Mouse (Mus musculus): ENCODE results near the gene Pard3.

Pard3 gene

DNA sequence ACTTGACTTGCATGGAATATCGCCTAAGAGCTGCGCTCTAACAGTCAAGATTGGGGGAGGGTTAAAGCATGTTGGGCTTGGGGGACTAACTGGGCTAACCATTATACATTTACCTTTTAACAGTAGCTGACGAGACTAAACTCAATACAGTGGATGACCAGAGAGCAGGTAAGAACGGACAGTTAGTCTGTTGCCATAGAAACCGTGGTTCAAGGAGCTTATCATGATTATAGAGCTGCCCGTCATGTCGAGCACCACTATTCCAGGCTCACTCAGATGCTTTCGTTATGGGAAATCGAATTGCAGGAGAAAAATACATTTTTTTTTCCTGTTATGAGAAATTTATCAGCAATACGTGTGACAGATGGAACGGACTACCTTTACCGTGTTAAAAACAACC, 346.9 kb downstream of the Pard3 start:
- no peak for DNase-seq (ENCODE audit: extremely low read depth, insufficient read length, low spot score)

DNA sequence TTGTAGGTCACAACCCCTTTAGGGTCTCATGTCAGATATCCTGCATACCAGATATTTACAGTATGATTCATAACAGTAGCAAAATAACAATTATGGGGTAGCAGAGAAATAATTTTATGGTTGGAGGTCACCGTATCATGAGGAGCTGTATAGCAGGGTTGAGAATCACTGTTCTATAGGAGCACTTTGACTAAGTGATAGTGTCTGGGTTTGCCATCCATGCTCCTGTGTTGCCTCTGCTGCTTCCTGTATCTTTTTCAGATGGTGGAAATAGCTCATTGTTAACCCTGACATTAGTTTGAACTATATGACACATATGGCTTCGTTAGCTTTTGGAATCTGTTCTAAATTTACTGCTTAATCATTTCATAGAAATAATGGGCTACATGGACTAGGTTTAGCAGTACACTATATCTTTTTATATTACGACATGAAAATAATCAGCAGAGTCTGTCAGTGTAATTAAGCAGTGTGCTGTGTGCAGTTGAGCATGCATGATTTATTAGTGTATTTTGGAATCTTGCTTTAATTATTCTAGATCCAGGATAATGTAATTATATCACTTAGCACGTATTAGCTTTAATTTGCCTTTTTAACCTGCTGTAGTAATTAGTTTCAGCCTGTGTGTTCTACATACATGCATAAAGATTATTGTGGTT, 347.6 kb downstream of the Pard3 start:
- DNase-seq (ENCODE audit: extremely low read depth, insufficient read length, low spot score): no peak

DNA sequence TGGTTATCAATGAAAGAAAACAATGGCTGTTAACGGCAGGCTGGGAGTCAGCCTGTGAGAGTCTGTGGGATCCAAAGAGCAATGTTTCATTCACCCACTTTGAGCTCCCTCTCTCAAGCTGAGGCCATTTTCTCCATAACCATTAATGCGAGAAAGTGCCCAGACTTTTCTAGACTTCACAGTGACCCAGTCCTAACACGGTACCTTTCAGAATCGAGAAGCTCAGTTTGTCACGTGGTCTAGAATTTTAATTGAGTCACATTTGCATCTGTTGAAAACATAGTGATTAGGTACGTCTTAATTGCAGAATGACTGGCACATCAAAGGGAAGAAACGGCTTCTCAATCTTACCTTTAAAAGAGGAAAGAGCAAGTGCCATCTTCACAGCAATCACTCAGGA, 359.3 kb downstream of the Pard3 start:
- no peak for DNase-seq (ENCODE audit: extremely low read depth, insufficient read length, low spot score)

DNA sequence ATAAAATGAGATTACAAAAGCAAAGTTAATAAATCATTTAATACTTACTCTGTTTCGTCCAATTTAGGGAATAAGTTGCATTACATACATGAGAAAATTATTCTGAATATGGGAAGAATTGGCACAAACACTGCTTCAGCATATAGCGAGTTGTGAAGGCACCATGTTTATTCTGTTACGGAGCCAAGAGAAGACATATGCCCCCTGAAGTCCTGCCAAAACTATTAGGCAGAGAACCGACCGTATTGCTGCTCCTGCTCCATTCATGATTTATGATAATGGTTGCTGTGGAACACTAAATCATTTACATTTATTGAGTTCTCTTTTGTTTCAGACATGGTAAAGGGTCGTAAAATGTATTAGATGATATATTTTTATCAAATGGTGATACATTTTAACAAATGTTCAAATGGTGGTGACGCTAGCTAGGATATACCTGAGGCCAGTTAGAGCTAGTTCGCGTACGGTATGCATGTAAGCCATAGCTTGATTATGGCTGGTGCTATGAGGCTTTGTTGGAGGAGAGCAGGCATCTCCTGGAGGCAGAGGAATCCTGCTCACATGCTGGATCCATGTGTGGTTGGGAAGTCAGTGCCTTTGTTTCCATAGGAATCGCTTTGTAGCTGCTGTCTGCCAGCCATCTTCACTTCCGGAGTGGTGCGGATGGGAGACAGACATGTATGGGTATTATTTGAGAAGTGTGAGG, 360.7 kb downstream of the Pard3 start:
- no peak for DNase-seq (ENCODE audit: extremely low read depth, insufficient read length, low spot score)

DNA sequence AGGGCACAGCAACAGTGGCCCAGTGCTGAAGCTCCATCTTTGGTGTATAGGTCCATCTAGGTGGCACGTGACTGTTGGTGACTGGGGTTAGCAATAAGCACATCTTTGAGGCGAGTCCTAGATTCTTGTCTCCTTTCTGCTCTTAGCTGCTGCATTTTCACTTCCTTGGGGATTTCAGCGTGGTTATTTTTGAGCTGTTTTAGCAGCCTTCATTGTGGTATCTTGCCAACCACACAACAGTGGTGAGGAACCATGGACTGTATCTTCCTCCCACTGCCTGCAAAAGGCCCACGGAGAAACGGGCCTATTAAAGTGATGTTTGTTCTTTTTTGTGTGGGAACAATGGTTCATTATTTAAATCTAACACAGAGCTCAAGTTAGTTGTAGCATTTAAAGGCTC, 363.2 kb downstream of the Pard3 start:
- DNase-seq (ENCODE audit: extremely low read depth, insufficient read length, low spot score): no peak

DNA sequence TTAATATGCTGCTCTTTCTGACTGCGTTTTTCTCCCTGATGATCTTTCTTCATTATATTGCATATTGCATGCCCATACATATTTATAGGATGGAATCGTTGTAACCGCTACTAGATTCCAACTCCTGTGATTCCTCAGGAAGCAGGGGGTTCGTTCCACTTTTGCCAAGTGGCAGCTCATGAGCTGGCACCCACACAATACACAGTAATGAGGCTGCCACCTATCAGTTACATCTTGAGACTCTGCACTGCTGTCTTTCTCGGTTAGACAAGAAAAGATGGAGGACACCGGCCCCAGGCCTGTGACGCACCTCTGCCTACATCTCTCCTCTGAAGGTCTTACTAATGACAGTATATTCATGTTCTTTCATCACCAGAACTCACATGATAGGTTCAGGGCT, 364.3 kb downstream of the Pard3 start:
- DNase-seq (ENCODE audit: extremely low read depth, insufficient read length, low spot score): no peak

DNA sequence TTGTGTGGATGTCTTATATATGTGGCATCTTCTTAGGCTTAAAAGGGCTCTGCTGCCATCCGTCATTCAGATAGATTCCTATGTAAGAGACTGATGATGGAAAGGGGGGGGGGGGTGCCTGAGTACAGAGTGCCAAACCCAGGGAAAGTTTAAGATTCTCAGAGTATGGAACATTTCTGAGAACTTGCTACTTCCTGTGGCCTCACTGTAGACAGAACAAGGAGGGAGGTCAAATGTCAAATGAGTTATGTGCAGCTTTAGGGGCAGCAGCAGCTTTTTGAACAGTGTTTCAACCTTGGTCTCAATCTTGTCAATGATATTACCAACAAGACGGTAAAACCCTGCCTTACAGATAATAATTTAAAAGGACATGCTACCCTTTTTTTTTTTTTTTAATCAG, 367.5 kb downstream of the Pard3 start:
- DNase-seq (ENCODE audit: extremely low read depth, insufficient read length, low spot score): no peak

DNA sequence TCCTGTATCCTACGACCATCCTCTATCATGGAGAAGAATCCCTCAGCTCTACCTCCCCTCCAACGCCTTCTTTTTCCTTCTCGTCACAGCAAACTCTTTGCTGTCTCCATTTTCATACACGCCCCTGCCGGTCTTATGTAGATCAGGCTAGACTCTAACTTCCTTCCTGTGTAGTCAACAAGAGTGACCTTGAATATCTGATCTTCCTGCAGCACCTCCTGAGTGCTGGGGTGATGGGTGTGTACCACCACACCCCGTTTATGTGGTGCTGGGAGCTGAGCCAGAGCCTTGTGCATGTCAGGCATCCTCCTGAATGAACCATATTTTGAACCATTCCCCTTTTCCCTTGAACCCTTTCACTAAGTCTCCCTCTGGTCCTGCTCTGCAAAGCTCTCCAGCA, 372.3 kb downstream of the Pard3 start:
- no peak for DNase-seq (ENCODE audit: extremely low read depth, insufficient read length, low spot score)

DNA sequence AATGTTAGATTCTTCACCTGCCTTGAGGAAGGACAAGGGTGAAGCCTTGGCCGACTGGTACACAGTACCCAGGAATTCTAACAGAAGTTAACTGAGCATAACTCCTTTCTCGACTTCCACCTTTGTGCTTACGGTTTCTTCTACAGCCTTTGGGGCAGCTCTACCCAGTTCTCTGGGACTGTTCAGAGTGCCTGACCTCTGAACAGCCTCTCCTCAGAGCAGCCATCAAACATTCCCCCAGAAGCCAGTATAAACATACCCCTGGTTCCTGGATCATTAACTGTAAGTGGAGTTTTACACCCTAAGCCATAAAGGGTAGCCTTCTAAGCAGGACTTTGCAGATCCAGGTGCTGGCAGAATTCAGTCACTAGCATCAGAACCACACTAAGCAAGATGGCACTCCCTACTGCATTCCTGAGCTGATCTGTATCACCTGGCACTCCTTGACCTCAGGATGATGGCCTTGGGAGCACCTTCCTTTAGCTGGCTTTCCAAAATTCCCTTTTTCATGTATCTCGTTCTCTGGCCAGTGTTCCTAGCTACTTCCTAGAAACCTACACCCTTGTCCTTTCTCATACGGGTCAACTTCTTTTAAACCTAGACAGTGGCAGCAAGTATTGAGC, 374.0 kb downstream of the Pard3 start:
- no peak for DNase-seq (ENCODE audit: extremely low read depth, insufficient read length, low spot score)

DNA sequence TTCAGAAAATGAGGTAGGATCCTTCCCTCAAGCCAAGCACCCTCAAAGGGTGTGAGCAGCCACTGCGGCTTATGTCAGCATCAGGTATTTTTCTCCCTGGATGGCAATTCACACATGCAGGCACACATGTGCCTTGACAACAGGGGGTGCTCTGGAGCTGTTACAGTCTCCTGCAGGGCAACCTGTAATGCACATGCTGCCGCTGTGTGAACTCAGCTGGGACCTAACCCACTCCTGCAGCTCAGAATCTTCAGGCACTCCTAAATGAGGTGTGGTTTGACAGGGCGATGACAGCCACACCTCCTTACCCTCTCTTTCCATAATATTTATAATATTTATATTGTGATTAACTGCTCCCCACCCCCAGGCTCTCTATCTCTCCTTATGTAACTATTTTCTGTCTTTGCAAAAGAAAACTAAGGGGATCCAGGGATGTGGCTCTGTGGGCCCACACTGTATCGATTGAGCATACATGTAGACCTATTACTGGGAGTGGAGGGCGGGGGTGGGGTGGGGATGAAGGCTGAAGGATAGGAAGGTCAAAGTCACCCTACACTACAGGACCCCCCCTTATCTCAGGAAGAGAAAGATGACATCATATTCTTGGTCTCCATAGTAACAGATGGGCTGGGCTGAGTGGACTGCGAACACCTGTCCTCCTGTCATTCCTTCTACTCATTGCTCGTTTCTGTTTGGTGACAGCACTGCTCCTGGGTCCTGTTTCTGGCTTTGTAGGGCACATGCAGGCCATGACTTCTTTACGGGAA, 375.1 kb downstream of the Pard3 start:
- DNase-seq (ENCODE audit: extremely low read depth, insufficient read length, low spot score): no peak

DNA sequence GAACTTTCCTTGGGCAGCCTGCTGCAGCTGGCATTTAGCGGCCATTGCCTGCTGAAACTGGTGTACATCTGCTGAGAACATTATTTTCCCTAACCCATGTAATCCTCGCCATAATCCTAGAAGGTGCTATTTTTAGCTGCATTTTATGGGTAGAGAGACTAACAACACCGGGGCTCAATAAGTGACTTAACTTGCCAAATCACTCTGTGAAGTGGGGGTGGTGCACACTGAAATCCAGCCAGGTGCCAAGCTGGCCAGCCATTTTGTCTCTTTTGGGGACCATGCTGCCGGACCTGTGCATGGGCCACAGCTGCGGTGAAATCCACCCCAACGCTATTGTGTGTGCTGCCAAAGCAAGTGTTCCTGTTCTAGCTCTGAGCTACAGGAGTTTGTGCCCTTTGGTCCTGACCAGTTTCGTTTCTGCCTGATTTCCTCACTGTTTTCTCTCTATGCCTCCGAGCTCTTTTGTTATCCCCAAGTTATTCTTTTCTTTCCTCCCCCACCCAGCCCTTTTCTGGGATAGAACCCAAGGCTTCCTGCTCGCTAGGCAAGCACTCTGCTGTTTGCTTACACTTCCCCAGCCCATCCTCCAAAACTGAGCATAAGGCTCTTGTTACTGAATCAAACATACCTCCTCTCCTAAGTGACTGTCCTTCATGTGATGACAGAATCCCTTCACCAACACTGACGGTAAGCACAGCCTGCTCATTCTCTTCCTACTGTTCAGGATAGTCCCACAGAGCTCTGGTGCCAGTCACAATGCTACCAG, 375.9 kb downstream of the Pard3 start:
- no peak for DNase-seq (ENCODE audit: extremely low read depth, insufficient read length, low spot score)

DNA sequence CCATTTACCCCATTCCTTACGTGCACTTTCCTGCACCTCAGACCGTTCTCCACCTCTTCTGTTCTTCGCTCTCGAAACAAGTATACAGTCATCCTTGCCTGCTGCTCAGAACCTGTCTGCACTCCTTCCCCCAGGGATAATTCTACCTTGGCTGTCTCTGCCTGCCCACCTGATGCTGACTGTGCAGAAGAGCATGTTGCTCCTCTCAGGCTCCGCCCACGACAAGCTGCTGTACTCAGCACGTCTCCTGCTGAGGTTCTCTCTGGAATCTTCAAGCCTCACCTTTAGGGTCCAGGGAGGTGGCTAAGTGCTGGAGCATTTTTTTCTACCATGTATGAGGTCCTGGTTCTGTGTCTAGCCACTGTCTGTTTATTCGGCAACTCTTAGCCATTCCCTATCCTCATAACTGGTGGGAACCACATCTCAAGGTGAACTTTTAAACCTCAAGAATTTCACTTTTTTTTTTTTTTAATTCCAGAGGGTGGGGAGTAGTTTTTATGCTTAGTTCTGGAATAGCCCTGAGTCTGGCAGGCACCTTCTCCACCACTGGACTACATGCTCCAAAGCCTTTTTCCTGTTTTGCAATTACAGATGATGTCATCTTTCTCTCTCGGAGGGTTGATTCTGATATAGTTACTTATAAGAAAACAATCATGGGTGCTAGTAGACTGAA, 376.6 kb downstream of the Pard3 start:
- no peak for DNase-seq (ENCODE audit: extremely low read depth, insufficient read length, low spot score)

DNA sequence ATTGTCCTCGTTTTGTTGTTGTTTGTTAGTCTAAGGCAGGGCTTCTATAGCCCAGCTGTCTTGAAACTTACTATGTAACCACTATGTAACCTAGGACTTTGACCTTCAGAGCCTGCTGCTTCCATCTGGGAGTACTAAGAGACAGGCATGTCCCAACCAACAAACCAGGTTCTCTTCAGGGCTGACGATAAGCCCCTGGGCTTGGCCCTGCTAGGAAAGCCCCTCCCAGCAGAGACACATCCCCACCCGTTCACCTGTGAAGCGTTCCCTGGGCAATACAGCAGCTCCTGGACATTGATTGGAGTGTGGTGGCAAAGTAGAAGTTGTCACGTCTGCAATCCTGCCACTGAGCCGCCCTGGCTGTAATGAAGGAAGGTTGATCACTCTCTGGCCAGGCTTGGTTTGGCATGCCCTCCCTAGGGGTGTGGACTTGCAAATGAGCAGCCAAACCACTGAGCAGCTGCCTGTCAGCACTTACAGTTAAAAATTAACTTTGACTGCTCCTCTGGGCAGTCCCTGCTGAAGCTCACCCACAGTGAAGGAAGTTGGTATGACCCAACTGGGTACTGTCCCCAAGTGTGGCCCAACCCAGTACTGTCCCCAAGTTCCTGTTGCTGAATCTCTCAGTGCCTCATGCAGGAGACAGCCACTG, 377.3 kb downstream of the Pard3 start:
- DNase-seq (ENCODE audit: extremely low read depth, insufficient read length, low spot score): no peak

DNA sequence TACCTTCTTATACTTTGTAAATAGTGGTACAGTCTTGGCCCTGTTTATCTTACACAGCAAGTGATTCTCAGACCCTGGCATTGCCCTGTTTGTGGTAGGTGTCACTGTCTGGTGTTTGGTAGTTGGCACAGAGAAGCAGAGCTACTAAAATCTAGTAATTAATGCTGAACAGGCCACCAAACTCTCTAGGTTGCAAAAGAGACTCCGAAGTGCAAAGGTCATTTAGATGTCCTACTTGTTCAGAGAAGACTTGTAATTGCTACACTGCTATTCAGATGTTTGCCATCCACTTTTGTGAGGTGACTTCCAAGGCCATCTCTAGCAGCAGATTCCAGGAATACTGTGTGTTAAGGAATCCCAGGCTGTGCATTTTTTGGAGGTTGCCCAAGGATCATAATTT, 383.7 kb downstream of the Pard3 start:
- no peak for DNase-seq (ENCODE audit: extremely low read depth, insufficient read length, low spot score)

DNA sequence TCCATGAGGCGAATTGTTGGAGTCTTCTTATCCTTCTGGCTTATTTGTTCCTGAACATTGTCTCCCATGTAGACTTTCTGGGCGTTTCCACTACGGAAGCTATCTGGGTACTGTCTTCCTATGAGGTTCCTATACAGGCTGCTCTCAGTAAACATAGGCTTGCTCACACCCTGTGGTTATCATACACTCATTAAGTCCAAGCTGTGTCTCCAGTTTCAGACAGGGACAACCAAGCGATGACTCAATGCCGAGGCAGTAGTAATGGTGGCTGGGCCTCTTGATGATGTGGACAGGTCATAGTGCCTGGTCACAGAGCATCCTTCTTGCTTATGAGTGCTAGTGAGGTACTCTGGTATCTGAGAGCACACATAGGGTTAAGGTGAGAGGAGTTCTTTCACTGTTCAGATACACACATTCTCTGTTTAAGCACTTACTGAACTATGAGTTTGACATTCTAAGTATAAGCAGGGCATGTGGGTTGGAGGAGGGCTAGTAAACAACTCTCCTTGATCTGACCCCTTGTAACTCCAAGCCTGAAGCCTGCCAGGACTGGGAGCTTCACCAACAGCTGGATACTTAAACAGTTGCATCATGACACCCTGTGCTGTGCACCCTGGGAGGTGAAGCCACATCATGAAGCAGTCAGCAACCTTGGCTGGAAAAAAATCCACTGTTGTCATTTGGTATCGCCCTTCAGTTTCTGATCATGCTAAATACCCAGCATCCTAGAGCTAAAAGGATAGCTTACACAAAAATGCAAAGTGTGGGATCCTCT, 385.6 kb downstream of the Pard3 start:
- no peak for DNase-seq (ENCODE audit: extremely low read depth, insufficient read length, low spot score)

DNA sequence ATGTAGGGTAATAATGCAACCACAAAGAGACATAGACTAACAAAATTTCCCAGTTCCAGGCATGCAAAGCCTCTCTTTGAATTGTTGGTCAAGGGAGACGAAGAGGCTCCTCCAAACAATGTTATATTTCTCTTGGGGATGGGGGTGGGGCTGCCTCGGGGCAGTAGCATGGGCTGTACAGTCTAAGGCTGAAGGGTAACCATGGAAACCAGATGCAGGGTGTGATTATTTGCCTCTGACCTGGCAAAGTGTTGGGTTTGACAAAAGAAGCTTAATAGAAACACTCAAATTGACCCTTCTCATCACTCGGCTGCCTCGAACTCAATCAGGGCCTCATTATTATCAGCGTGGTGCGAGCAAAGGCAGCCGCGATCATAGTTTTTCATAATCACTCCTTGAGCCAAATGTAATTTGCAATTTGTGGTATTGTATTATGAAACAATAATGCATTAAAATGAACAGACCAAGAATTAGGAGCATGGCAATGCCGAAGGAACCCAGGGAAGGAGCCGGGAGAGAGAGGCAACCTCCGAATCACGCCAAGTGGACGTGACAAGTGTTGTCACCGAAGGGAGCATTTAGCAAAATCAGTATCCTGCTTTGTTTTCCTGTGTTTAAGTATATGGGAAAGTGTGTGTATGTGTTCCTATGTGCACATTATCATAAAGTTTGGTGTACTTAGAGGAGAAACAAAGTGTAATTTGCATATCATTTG, 387.4 kb downstream of the Pard3 start:
- DNase-seq (ENCODE audit: extremely low read depth, insufficient read length, low spot score): no peak

DNA sequence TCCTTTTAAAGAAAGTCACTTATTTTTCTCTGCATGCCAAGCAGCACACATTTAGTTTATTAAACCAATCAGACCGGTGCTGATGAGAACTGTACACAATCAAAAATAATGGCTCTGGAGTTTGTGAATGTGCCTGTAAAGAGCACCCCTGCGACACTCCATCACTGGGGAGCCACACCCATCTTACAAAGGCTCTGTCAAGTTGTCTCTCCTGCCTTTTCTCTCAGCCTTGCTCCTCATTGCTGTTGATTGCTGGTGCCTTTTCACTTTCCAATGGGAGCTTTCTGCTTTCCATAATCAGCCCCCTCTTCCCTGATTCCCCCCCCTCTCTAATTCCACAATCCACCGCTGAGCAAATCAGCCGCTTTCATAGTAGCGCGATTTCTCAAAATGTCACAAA, 388.7 kb downstream of the Pard3 start:
- DNase-seq (ENCODE audit: extremely low read depth, insufficient read length, low spot score): no peak

DNA sequence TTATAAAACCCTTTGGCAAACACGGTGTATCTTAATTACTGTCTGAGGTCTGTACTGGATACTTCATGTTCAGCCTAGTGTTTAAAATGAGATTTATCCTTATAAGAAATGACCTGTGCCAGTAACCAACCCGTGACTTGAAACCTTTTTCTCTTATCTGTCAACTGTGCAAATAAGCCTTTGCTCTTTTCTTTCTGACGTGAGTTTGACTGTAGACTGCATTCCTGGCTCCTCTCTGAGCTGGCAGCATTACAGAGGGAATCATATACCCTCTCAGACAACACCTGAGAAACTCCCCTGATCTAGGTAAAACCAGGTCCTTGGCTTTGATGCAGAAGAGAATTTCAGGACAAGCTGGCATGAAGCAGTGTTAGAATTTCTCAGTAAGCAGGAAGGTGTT, 394.2 kb downstream of the Pard3 start:
- DNase-seq (ENCODE audit: extremely low read depth, insufficient read length, low spot score): no peak

Data from 3134 (cell line).